Mouse (Mus musculus) gastrocnemius, postnatal 4 days (tissue): ENCODE results near the gene Washc3. TPM values are rescaled to one million over a fixed set of nuclear protein-coding genes. Genes with fewer than 3 reads are reported as not detected.

ENCODE experiments used
- DNase-seq, 2 experiments: peaks; one replicate each; pipeline ENCODE4 v3.0.0; 2021 to 2022; ENCODE audit warnings: low spot score in 2 of 2, mixed read lengths in 2 of 2
- total RNA-seq, 2 experiments: library from RNA; stranded (reverse); gene quantifications; 2 replicates each; pipeline ENCODE4 v1.2.3; 2021

The Washc3 gene
- total RNA-seq, 2 experiments from 2014 or later: 44.9 to 48.7 TPM

GRCm38 (mm10) chr10:88252121-88252862, 51.4 kb downstream of the Washc3 start:
- no peak for DNase-seq

GRCm38 (mm10) chr10:88255556-88255955, 54.7 kb downstream of the Washc3 start:
- no peak for DNase-seq

GRCm38 (mm10) chr10:88260309-88260708, 59.4 kb downstream of the Washc3 start:
- DNase-seq: no peak

- no peak for DNase-seq
Measured at GRCm38 (mm10) chr10:88261186-88261585, 60.3 kb downstream of the Washc3 start.

- no peak for DNase-seq
Measured at GRCm38 (mm10) chr10:88263383-88263782, 62.5 kb downstream of the Washc3 start.

- DNase-seq: no peak
Measured at GRCm38 (mm10) chr10:88274045-88274444, 73.2 kb downstream of the Washc3 start.

- no peak for DNase-seq
Measured at GRCm38 (mm10) chr10:88281699-88282098, 80.8 kb downstream of the Washc3 start.

GRCm38 (mm10) chr10:88284343-88284990, 83.6 kb downstream of the Washc3 start:
- no peak for DNase-seq

- no peak for DNase-seq
Measured at GRCm38 (mm10) chr10:88287261-88287660, 86.4 kb downstream of the Washc3 start.

GRCm38 (mm10) chr10:88288061-88288460, 87.2 kb downstream of the Washc3 start:
- DNase-seq: no peak

GRCm38 (mm10) chr10:88295091-88295490, 94.2 kb downstream of the Washc3 start:
- peak; percentile 37 to 76 for DNase-seq

Other genes with a start within 250 kb of the Washc3 start
- gene Pmch, start 110.0 kb upstream of the Washc3 start, total RNA-seq: not detected
- 1 to 10 TPM; 3.2 to 3.7 TPM for gene Parpbp, start 54.2 kb upstream of the Washc3 start, total RNA-seq
- gene Nup37, start 54.1 kb upstream of the Washc3 start, total RNA-seq: 10 to 100 TPM; 10.2 to 14.1 TPM
- gene Dram1, start 178.0 kb downstream of the Washc3 start, total RNA-seq: 1 to 10 TPM; 4.2 to 4.9 TPM
- 10 to 100 TPM; 14.7 to 14.9 TPM for gene Gnptab, start 178.0 kb downstream of the Washc3 start, total RNA-seq